Mouse (Mus musculus) cortical plate, adult 2 months (tissue): ENCODE results near the gene Ikzf3.

ENCODE experiments used
- CTCF ChIP-seq: fragments of 200-500 bp; IDR thresholded peaks from 2 replicates; pipeline ENCODE4 v1.5.1; 2011; ENCODE audit warnings: mild to moderate bottlenecking, control low read depth, low read length; ENCODE audit not compliant: insufficient read depth; ENCODE audit errors: extremely low read depth
- POLR2A ChIP-seq: fragments of 200-500 bp; IDR thresholded peaks from 2 replicates; pipeline ENCODE4 v1.6.1; 2011; ENCODE audit warnings: mild to moderate bottlenecking, low read length, control low read depth; ENCODE audit not compliant: insufficient read depth; ENCODE audit errors: extremely low read depth

GRCm38 (mm10) chr11:98475630-98476433 lies 70.0 kb downstream of the Ikzf3 start:
- TF ChIP-seq CTCF (no peak), POLR2A (no peak)
